Mouse (Mus musculus): ENCODE data around the gene Tsen54.
A peak's percentile ranks its signal among the peaks of the same experiment; 100 is the strongest.

DNA sequence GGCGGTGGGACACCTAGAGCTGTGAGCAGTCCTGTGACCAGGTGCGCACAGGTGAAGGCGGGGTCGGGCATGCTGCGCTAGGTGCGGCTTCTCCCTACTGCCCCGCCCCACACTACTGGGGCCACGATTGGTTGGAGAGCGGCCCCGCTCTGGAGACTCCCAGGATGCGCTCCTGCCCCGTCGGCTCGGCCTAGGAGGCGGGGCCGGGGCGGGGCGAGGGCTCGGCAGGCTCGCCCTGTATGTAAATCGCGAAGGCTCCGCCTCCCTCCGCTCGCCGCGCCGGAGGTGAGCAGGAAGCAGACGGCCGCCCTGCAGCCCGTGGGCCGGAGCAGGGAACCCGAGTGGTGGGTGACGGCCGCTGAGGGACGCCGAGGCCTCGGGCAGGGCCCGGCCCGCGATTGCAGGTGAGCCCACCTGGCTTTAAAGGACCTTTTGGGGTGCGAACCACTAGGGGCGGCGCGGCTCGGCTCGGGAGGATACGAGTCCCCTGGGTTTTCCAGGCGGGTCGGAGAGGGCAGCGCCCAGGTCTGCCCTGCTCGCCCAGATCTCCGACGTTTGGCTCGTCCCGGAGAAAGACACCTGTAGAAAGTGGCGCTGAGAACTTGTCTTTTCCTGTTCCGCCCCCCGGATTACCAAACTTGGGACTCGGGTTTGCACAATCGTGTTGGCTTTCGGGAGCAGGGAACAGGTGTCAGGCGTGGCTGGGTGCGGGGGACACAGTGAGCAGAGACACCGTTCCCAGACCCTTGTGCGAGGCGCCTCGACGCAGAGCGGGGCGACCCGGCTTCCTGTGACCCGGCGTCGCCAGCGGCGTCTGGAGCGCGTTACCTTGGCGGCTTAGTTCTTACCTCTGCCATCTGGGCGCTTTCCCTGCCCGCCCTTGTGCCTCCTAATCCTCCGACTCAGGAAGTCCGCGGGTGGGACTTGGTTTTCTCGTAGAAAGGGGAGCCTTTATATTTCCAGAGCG lies 9.5 kb downstream of the Tsen54 start, which contains the start of gene Llgl2:
- TF ChIP-seq CTCF (IDR thresholded peaks at IDR 0.05) = peak; percentile 19; the same call in 1 of the 2 replicates
- no peak for TF ChIP-seq EP300 (IDR thresholded peaks at IDR 0.05; ENCODE audit: insufficient read depth, low read depth, low read length)
- TF ChIP-seq POLR2A (IDR thresholded peaks at IDR 0.05; ENCODE audit: insufficient read depth, low read depth, low read length) = peak; percentile 74

Measured in heart, adult 2 months (tissue).